Comparison of ENCODE assay signal across 8 mouse cellular contexts in genomic region chr19:4126759-4127495, GRCm38 (mm10). TPM values are rescaled to one million over a fixed set of nuclear protein-coding genes. Genes with fewer than 3 reads are reported as not detected.
DNase-seq lines count a peak whose midpoint lies in the region; ATAC-seq and TF ChIP-seq lines count a peak whose summit lies in the region.

No protein-coding gene starts in this region.

- H3K9me3 ChIP-seq in kidney, embryonic 15.5 days (replicated peaks) = no peaks in the 10 kb centered on the region
- no peaks in the 10 kb centered on the region for H3K9me3 ChIP-seq in forebrain, embryonic 15.5 days
- H3K9me3 ChIP-seq in stomach, embryonic 15.5 days = no peaks in the 10 kb centered on the region

- H3K4me3 ChIP-seq in kidney, embryonic 15.5 days (replicated peaks) = peak overlapping the region; percentile 91
- H3K4me3 ChIP-seq in forebrain, embryonic 15.5 days = peak overlapping the region; percentile 62
- peak overlapping the region; percentile 93; the same call in 1 of the 2 replicates for H3K4me3 ChIP-seq in liver, adult 2 months (ENCODE audit: insufficient read depth, low read depth, low read length)
- H3K4me3 ChIP-seq in stomach, embryonic 15.5 days (replicated peaks) = peak overlapping the region; percentile 86

- no peaks in the 10 kb centered on the region for H3K27me3 ChIP-seq in kidney, embryonic 15.5 days
- no peaks in the 10 kb centered on the region for H3K27me3 ChIP-seq in forebrain, embryonic 15.5 days
- H3K27me3 ChIP-seq in liver, adult 2 months (ENCODE audit: control insufficient read depth, insufficient read depth, low read length) = no peaks in the 10 kb centered on the region
- H3K27me3 ChIP-seq in stomach, embryonic 15.5 days (replicated peaks) = no peaks in the 10 kb centered on the region

- TF ChIP-seq POLR2A in liver, adult 2 months (IDR thresholded peaks at IDR 0.05; ENCODE audit: extremely low read depth, insufficient read depth, low read length) = no peak

- H3K79me2 ChIP-seq in liver, adult 2 months (ENCODE audit: control insufficient read depth, insufficient read depth, low read length) = peaks cover 8% of the 10 kb centered on the region; the same call in 1 of the 2 replicates

- peaks cover 36% of the 10 kb centered on the region for H3K36me3 ChIP-seq in kidney, embryonic 15.5 days
- H3K36me3 ChIP-seq in forebrain, embryonic 15.5 days = peaks cover 31% of the 10 kb centered on the region; the same call in 1 of the 2 replicates
- H3K36me3 ChIP-seq in liver, adult 2 months (ENCODE audit: control insufficient read depth, insufficient read depth, low read length) = no peaks in the 10 kb centered on the region; the same call in 1 of the 2 replicates
- peaks cover 14% of the 10 kb centered on the region for H3K36me3 ChIP-seq in stomach, embryonic 15.5 days

- peak overlapping the region; percentile 84 for H3K4me2 ChIP-seq in kidney, embryonic 15.5 days
- peak overlapping the region; percentile 63 for H3K4me2 ChIP-seq in forebrain, embryonic 15.5 days (replicated peaks)
- peak overlapping the region; percentile 75 for H3K4me2 ChIP-seq in stomach, embryonic 15.5 days

- DNase-seq in kidney, adult 11 months = no peak
- DNase-seq in MN1 (ENCODE audit: low spot score) = peak; percentile 56
- no peak for DNase-seq in liver, adult 2 months (ENCODE audit: extremely low read depth, low read depth, low spot score)
- DNase-seq in B cell, adult 2 months = no peak
- DNase-seq in layer of hippocampus, adult 9-11 months = no peak

- peak overlapping the region; percentile 74; the same call in 1 of the 2 replicates for H3K27ac ChIP-seq in kidney, embryonic 15.5 days
- no peak overlapping the region for H3K27ac ChIP-seq in forebrain, embryonic 15.5 days (replicated peaks)
- H3K27ac ChIP-seq in liver, adult 2 months (replicated peaks; ENCODE audit: insufficient read depth, low read depth, low read length) = no peak overlapping the region
- H3K27ac ChIP-seq in stomach, embryonic 15.5 days = peak overlapping the region; percentile 41; the same call in 1 of the 2 replicates

- WGBS in kidney, embryonic 15.5 days = 43% methylated on average over 7 of the region's 7 CpGs
- WGBS in forebrain, embryonic 15.5 days = 74% methylated on average over 7 of the region's 7 CpGs
- WGBS in liver, adult 2 months = 72% methylated on average over 7 of the region's 7 CpGs
- 51% methylated on average over 7 of the region's 7 CpGs for WGBS in stomach, embryonic 15.5 days

- peaks cover 25% of the 10 kb centered on the region for H3K4me1 ChIP-seq in kidney, embryonic 15.5 days
- H3K4me1 ChIP-seq in forebrain, embryonic 15.5 days = peaks cover 19% of the 10 kb centered on the region
- peaks cover 5% of the 10 kb centered on the region; the same call in 1 of the 2 replicates for H3K4me1 ChIP-seq in liver, adult 2 months (ENCODE audit: control insufficient read depth, insufficient read depth, low read length)
- peaks cover 17% of the 10 kb centered on the region for H3K4me1 ChIP-seq in stomach, embryonic 15.5 days

- ATAC-seq in kidney, embryonic 15.5 days (replicated peaks; ENCODE audit: low FRiP score) = no peak
- ATAC-seq in forebrain, embryonic 15.5 days (replicated peaks) = no peak
- ATAC-seq in stomach, embryonic 15.5 days (ENCODE audit: insufficient read depth, low FRiP score, low read depth) = no peak

- H3K9ac ChIP-seq in kidney, embryonic 15.5 days = peak overlapping the region; percentile 85
- H3K9ac ChIP-seq in forebrain, embryonic 15.5 days (replicated peaks) = peak overlapping the region; percentile 80
- peak overlapping the region; percentile 5; the same call in 1 of the 2 replicates for H3K9ac ChIP-seq in liver, adult 2 months (ENCODE audit: low read depth, low read length)
- peak overlapping the region; percentile 84; the same call in 1 of the 2 replicates for H3K9ac ChIP-seq in stomach, embryonic 15.5 days

- TF ChIP-seq CTCF in liver, adult 2 months (IDR thresholded peaks at IDR 0.05; ENCODE audit: low read depth, low read length) = no peak

RNA-seq across cellular contexts. Expression of gene Aip, which starts 1.3 kb away (rescaled TPM):
- 98.0 and 108 TPM in 2 replicates for polyA plus RNA-seq in kidney, embryonic 15.5 days (2015; fragmentation: Nextera tagmentation; extraction: Ambion mirVana)
- 90.1 and 92.5 TPM in 2 replicates for polyA plus RNA-seq in forebrain, embryonic 15.5 days (2015; fragmentation: Nextera tagmentation; extraction: Ambion mirVana)
- 16.5 and 20.1 TPM in 2 replicates for total RNA-seq in liver, adult 2 months (2014; rRNA removed)
- 30.0 and 33.5 TPM in 2 replicates for polyA plus RNA-seq in liver, adult 2 months (2012; rRNA removed)
- polyA plus RNA-seq in stomach, embryonic 15.5 days (2015; fragmentation: Nextera tagmentation; extraction: Ambion mirVana) = 79.0 and 91.0 TPM in 2 replicates

RNA-seq across cellular contexts. Expression of gene Gpr152, which starts 12.7 kb away (rescaled TPM):
- not detected in 2 replicates for polyA plus RNA-seq in kidney, embryonic 15.5 days (2015; fragmentation: Nextera tagmentation; extraction: Ambion mirVana)
- polyA plus RNA-seq in forebrain, embryonic 15.5 days (2015; fragmentation: Nextera tagmentation; extraction: Ambion mirVana) = not detected in 2 replicates
- total RNA-seq in liver, adult 2 months (2014; rRNA removed) = not detected in 2 replicates
- polyA plus RNA-seq in liver, adult 2 months (2012; rRNA removed) = 0.02 TPM in 2 replicates
- polyA plus RNA-seq in stomach, embryonic 15.5 days (2015; fragmentation: Nextera tagmentation; extraction: Ambion mirVana) = not detected in 2 replicates

RNA-seq across cellular contexts. Expression of gene Cabp4, which starts 16.9 kb away (rescaled TPM):
- 0.05 and 0.10 TPM in 2 replicates for polyA plus RNA-seq in kidney, embryonic 15.5 days (2015; fragmentation: Nextera tagmentation; extraction: Ambion mirVana)
- polyA plus RNA-seq in forebrain, embryonic 15.5 days (2015; fragmentation: Nextera tagmentation; extraction: Ambion mirVana) = 0.10 and 0.15 TPM in 2 replicates
- 0.37 TPM in 1 of 2 replicates, not detected in the other for total RNA-seq in liver, adult 2 months (2014; rRNA removed)
- polyA plus RNA-seq in liver, adult 2 months (2012; rRNA removed) = not detected in 2 replicates
- 0.13 and 0.19 TPM in 2 replicates for polyA plus RNA-seq in stomach, embryonic 15.5 days (2015; fragmentation: Nextera tagmentation; extraction: Ambion mirVana)

RNA-seq across cellular contexts. Expression of gene Coro1b, which starts 21.5 kb away (rescaled TPM):
- 165 and 174 TPM in 2 replicates for polyA plus RNA-seq in kidney, embryonic 15.5 days (2015; fragmentation: Nextera tagmentation; extraction: Ambion mirVana)
- polyA plus RNA-seq in forebrain, embryonic 15.5 days (2015; fragmentation: Nextera tagmentation; extraction: Ambion mirVana) = 144 and 145 TPM in 2 replicates
- 66.1 and 72.6 TPM in 2 replicates for total RNA-seq in liver, adult 2 months (2014; rRNA removed)
- 109 and 114 TPM in 2 replicates for polyA plus RNA-seq in liver, adult 2 months (2012; rRNA removed)
- 164 and 180 TPM in 2 replicates for polyA plus RNA-seq in stomach, embryonic 15.5 days (2015; fragmentation: Nextera tagmentation; extraction: Ambion mirVana)

RNA-seq across cellular contexts. Expression of gene Ptprcap, which starts 26.5 kb away (rescaled TPM):
- 0.42 and 1.2 TPM in 2 replicates for polyA plus RNA-seq in kidney, embryonic 15.5 days (2015; fragmentation: Nextera tagmentation; extraction: Ambion mirVana)
- 0.59 and 1.1 TPM in 2 replicates for polyA plus RNA-seq in forebrain, embryonic 15.5 days (2015; fragmentation: Nextera tagmentation; extraction: Ambion mirVana)
- 1.7 and 4.1 TPM in 2 replicates for total RNA-seq in liver, adult 2 months (2014; rRNA removed)
- polyA plus RNA-seq in liver, adult 2 months (2012; rRNA removed) = 6.9 and 8.2 TPM in 2 replicates
- 6.4 and 7.5 TPM in 2 replicates for polyA plus RNA-seq in stomach, embryonic 15.5 days (2015; fragmentation: Nextera tagmentation; extraction: Ambion mirVana)

Comparison
In these comparisons a context has a peak if more than half of its experiments do, and no peak if none do; other contexts are left out.
1. H3K27ac ChIP-seq: peak in kidney, embryonic 15.5 days (single experiment) and stomach, embryonic 15.5 days (single experiment); none in forebrain, embryonic 15.5 days (single experiment) and liver, adult 2 months (single experiment).
2. H3K9ac ChIP-seq: peak in every context shown above with its lines; median percentile 85 in kidney, embryonic 15.5 days; 84 in stomach, embryonic 15.5 days; 80 in forebrain, embryonic 15.5 days; 5 in liver, adult 2 months.
3. Peak in every context shown above with its lines, with median percentiles within 50 percentile points of each other: H3K4me2 ChIP-seq and H3K4me3 ChIP-seq.